Mouse (Mus musculus) neural tube, postnatal 0 days (tissue): ENCODE results near the gene Cct3. TPM values are rescaled to one million over a fixed set of nuclear protein-coding genes. Genes with fewer than 3 reads are reported as not detected.

ENCODE experiments used
- polyA plus RNA-seq: library from polyadenylated mRNA; unstranded; fragments of >200 nt; fragmentation: Nextera tagmentation; extraction: Ambion mirVana; gene quantifications from 2 replicates; pipeline ENCODE4 v1.2.1, GENCODE M21; 2015

Cct3 gene
- 350 and 357 TPM in 2 replicates for polyA plus RNA-seq

DNA sequence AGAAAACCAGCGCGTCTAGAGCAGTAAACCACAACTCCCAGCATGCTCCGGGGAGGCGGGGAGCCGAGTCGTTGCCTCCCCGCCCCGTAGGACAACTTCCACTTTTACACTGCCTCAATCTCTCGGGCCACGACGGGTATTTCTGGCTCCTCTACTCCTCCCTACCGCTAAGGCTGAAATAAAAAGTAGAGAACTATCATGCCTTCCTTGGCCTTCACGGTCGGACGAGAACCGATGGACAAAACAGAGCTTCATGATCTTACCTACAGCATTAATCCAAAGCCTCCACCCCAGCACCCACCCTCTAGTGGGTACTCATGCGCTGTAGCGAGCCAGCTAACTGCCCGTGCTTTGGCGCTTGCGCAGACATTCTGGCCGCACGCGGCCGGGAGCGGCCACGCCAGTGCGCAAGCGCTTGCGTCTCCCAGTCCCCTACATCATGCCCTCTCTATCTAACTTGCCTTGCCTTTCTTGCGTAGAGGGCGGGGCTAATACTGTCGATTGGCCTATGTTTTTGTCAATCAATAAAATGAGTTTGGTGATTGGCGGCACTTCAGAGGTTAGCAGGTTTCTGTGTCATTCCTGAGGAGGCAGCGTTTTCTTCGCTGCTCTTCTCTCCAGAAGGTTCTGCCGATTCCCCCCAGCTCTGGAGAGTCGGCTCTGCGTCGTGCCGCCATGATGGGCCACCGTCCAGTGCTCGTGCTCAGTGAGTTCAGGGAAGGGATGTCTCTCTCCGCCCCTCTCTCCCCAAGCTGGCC lies at the start of gene Cct3, which contains the start of gene Tsacc:
Gene Cct3, plus strand, starts transcription at position 556 of the 758 bp plus-strand sequence.
Gene Tsacc, minus strand, starts transcription at position 439 of the 758 bp plus-strand sequence.

GRCm38 (mm10) chr3:88254268-88254926 lies 42.5 kb upstream of the Cct3 start, which contains the start of gene Rhbg:
Gene Rhbg (minus strand): TSS chr3:88254709.

DNA sequence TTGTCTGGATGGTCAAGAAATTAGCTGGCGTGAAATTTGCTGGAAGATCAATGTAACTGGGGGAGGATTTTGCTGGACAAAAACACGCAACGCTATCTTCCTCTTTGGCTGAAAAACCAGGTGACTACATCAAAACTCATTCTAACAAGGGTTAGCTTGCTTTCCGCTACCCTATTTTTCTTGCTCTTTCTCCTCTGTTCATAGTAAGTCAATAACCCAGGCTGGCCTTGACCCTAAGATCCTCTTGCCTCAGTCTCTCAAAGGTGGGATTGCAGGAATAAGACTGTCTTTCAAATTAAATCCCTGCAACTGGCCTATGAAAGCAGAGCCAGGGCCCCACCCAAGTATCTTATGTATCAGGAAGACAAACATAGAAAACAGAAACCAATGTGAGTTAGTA lies 9.8 kb upstream of the Cct3 start, which contains the start of gene Gm38392:
Gene Gm38392, minus strand, starts transcription at position 101 of the 400 bp plus-strand sequence.

GRCm38 (mm10) chr3:88324951-88325405 lies 28.1 kb downstream of the Cct3 start, which contains the start of gene Glmp:
Gene Glmp (plus strand): TSS chr3:88325023.

GRCm38 (mm10) chr3:88336058-88337013 lies 39.4 kb downstream of the Cct3 start, which contains the start of the genes Tmem79 and Smg5:
Gene Tmem79 (minus strand): TSS chr3:88336148.
Gene Smg5 (plus strand): TSS chr3:88336260.

GRCm38 (mm10) chr3:88364337-88364736 lies 67.4 kb downstream of the Cct3 start, which contains the start of gene Paqr6:
Gene Paqr6 (plus strand): TSS chr3:88364584.

Other genes with a start within 250 kb of the Cct3 start
- gene Naxe, start 238.6 kb upstream of the Cct3 start, polyA plus RNA-seq = 166 TPM in 2 replicates
- gene Ttc24, start 218.8 kb upstream of the Cct3 start, polyA plus RNA-seq = not detected in 2 replicates
- 1.1 and 1.7 TPM in 2 replicates for gene Iqgap3, start 215.1 kb upstream of the Cct3 start, polyA plus RNA-seq
- 14.9 and 18.3 TPM in 2 replicates for gene Mef2d, start 154.7 kb upstream of the Cct3 start, polyA plus RNA-seq
- 0.53 and 0.73 TPM in 2 replicates for gene Rhbg, start 42.4 kb upstream of the Cct3 start, polyA plus RNA-seq
- gene Gm38392, start 9.9 kb upstream of the Cct3 start, polyA plus RNA-seq = 0.39 and 0.50 TPM in 2 replicates
- gene Tsacc, start 117 bp upstream of the Cct3 start, polyA plus RNA-seq = 10.7 and 12.6 TPM in 2 replicates
- gene Glmp, start 27.9 kb downstream of the Cct3 start, polyA plus RNA-seq = 132 and 139 TPM in 2 replicates
- 1.5 TPM in 2 replicates for gene Tmem79, start 39.0 kb downstream of the Cct3 start, polyA plus RNA-seq
- 37.5 and 39.9 TPM in 2 replicates for gene Smg5, start 39.1 kb downstream of the Cct3 start, polyA plus RNA-seq
- 8.0 and 11.4 TPM in 2 replicates for gene Paqr6, start 67.5 kb downstream of the Cct3 start, polyA plus RNA-seq
- not detected in 2 replicates for gene Bglap3, start 75.6 kb downstream of the Cct3 start, polyA plus RNA-seq
- 1.4 and 1.5 TPM in 2 replicates for gene Bglap2, start 81.6 kb downstream of the Cct3 start, polyA plus RNA-seq
- 2.0 and 2.5 TPM in 2 replicates for gene Bglap, start 87.3 kb downstream of the Cct3 start, polyA plus RNA-seq
- gene Pmf1, start 113.2 kb downstream of the Cct3 start, polyA plus RNA-seq = 29.2 and 33.8 TPM in 2 replicates
- gene Slc25a44, start 128.0 kb downstream of the Cct3 start, polyA plus RNA-seq = 31.5 and 36.8 TPM in 2 replicates
- gene Sema4a, start 164.1 kb downstream of the Cct3 start, polyA plus RNA-seq = 27.0 and 28.0 TPM in 2 replicates
- gene Lmna, start 212.8 kb downstream of the Cct3 start, polyA plus RNA-seq = 79.1 and 80.0 TPM in 2 replicates
- gene Mex3a, start 235.3 kb downstream of the Cct3 start, polyA plus RNA-seq = 7.9 and 10.1 TPM in 2 replicates